Mouse (Mus musculus) cortical plate, adult 2 months (tissue): Measurements from ENCODE around the gene Serpinb1b. TPM values are rescaled to one million over a fixed set of nuclear protein-coding genes. Genes with fewer than 3 reads are reported as not detected.

Experiments
- H3K27ac ChIP-seq: fragments of 200-500 bp; 2 replicates; pipeline ENCODE4 v1.5.1; 2012; ENCODE audit warnings: low read length, control low read depth, inconsistent platforms; ENCODE audit not compliant: insufficient read depth
- H3K4me1 ChIP-seq: fragments of 200-500 bp; 2 replicates; pipeline ENCODE4 v1.6.1; 2011; ENCODE audit warnings: low read length; ENCODE audit not compliant: control insufficient read depth, insufficient read depth
- H3K4me3 ChIP-seq: fragments of 200-500 bp; 2 replicates; pipeline ENCODE4 v1.5.1; 2011; ENCODE audit warnings: mild to moderate bottlenecking, low read length, control low read depth; ENCODE audit not compliant: insufficient read depth
- CTCF ChIP-seq: fragments of 200-500 bp; IDR thresholded peaks from 2 replicates; pipeline ENCODE4 v1.5.1; 2011; ENCODE audit warnings: mild to moderate bottlenecking, control low read depth, low read length; ENCODE audit not compliant: insufficient read depth; ENCODE audit errors: extremely low read depth
- POLR2A ChIP-seq: fragments of 200-500 bp; IDR thresholded peaks from 2 replicates; pipeline ENCODE4 v1.6.1; 2011; ENCODE audit warnings: mild to moderate bottlenecking, low read length, control low read depth; ENCODE audit not compliant: insufficient read depth; ENCODE audit errors: extremely low read depth
- polyA plus RNA-seq: library from polyadenylated mRNA; depleted of rRNA; stranded (reverse); fragments of >200 nt; gene quantifications from 2 replicates; pipeline ENCODE4 v1.2.3, GENCODE M21; 2012; rRNA removed

Gene Serpinb1b
- polyA plus RNA-seq, 1 experiment: 0.96 TPM

DNA sequence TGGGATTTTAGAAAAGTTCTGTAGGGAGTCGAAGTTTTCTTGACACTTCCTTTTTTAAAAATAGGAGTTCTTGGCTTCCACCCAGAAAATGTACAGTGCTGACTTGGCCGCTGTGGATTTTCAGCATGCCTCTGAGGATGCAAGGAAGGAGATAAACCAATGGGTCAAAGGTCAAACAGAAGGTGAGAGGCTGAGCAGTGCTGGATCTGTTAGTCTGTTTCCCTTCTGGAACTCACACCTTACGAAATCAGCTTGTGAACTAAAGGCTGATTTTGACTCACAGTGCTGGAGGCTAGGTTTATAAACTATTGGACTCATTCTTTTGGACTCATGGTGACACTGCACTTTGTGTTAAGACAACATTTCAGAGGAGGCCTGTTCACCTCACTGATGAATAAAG lies 11.2 kb downstream of the Serpinb1b start:
- Histone ChIP-seq H3K27ac (no peak overlapping the region), H3K4me1 (peaks cover 7% of the 10 kb centered on the region), H3K4me3 (no peak overlapping the region)
- TF ChIP-seq CTCF (no peak), POLR2A (no peak)

DNA sequence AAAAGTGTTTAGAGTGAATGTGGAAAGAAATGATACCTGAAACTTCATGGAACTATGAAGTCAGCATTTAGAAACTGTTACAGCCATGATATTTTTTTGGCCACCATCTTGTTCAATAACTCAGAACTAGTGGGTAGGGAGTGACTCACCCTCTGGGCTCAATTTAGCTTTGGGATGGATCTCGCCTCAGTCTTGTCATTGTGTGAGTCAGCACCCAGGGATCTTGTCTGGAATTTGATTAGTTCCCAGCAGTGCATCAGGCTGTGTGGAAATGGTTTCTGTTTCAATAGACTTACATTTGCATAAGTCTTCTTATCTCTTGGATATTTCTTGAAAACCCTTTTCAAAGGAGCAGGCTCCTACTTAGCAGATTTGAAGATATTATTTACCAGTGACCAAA lies 12.2 kb downstream of the Serpinb1b start:
- TF ChIP-seq CTCF (no peak), POLR2A (no peak)
- Histone ChIP-seq H3K4me3 (no peak overlapping the region), H3K4me1 (peaks cover 4% of the 10 kb centered on the region), H3K27ac (no peak overlapping the region)

DNA sequence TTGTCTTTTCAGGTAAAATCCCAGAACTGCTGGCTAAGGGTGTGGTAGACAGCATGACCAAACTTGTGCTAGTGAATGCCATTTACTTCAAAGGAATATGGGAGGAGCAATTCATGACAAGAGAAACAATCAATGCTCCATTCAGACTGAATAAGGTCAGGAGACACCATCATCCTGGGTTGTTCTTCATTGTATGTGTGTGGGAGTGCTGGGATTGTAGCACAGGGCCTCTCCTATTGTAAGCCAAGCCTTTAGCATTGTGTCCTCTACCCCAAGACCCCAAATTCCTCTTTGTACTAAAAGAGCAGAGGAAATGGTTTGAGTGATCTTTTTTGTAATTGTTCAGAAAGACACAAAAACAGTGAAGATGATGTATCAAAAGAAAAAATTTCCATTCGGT lies 12.9 kb downstream of the Serpinb1b start:
- TF ChIP-seq CTCF (no peak), POLR2A (no peak)
- no peak overlapping the region for H3K4me3 ChIP-seq
- H3K4me1 ChIP-seq: 0 out of 2 replicates have a peak, but pooled peaks cover under 1% of the 10 kb centered on the region
- H3K27ac ChIP-seq: no peak overlapping the region

DNA sequence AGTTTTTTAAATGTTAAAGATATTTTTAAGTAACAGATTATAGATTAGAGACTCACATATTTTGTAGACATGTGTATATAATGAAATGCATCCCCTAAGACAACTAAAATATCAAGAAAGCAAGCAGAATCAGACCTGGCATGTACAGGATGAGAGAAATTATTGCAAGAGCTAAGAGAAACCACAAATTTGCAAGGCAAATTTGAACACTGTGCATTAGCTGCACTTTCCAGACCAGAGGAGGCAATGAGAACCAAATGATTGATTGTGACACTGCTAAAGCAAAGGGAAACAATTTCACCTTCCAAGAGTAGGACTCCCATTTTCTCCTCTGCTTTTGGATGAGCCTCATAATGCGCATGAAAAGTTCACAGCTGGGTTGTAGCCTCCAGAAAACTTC lies 17.2 kb downstream of the Serpinb1b start:
- H3K4me1 ChIP-seq: no peaks in the 10 kb centered on the region
- H3K27ac ChIP-seq: no peak overlapping the region
- H3K4me3 ChIP-seq: no peak overlapping the region
- TF ChIP-seq CTCF: no peak
- no peak for TF ChIP-seq POLR2A

DNA sequence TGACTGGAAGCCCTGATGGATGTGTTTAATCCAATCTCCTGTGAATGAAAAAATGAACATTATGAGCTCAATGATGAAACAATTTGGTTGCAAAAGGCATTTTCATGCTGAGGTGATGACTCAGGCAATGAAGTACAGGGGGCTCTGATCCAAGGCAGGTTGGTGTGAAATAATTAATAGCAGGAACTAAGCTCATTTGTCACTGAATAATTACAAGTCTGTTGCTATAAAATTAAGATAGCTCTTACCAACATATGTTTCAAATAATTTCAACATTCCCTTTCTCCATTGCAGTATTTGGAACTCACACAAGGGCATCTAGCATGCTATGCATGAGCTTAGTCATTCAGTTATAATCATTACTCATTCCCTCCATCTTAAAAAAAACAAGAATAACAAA lies 27.3 kb downstream of the Serpinb1b start:
- Histone ChIP-seq H3K27ac (no peak overlapping the region), H3K4me3 (no peak overlapping the region), H3K4me1 (no peaks in the 10 kb centered on the region)
- TF ChIP-seq CTCF: no peak
- no peak for TF ChIP-seq POLR2A

DNA sequence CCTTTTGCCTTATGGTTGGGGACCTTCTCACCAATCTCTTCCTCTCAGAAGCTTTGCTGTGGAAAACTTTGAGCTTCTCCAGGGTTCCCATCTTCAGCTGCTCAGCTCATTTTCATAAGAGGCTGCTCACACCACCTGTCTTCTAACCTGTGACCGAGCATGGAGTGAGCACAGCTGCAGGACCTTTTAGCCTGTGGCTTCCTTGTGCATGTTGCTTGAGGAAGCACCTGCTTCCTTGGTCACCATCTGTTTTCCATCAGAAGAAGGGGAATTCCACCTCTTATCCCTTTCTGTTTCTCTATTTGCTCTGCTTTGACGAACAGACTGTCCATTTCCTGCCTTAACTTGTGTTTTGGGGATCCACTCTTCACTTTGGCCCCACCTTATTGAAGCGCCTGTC lies 34.7 kb downstream of the Serpinb1b start:
- TF ChIP-seq POLR2A (no peak), CTCF (no peak)
- Histone ChIP-seq H3K4me3 (no peak overlapping the region), H3K27ac (no peak overlapping the region), H3K4me1 (no peaks in the 10 kb centered on the region)

DNA sequence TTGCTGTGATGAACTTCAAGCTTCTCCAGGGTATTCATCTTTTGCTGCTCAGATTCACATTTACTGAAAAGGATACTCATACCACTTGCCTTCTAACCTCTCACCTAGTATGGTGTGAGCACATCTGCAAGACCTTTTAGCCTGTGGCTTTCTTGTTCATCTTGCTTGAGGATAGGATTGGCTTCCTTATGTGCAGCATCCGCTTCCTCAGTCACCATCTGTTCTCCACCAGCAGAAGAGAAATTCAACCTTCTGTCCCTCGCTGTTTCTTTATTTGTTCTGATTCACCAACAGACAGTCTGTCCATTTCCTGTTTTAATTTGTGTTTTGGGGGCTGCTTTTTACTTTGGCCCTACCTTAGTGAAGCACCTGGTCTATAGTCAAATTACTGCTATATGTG lies 59.3 kb downstream of the Serpinb1b start:
- Histone ChIP-seq H3K4me1 (no peaks in the 10 kb centered on the region; the same call in 1 of the 2 replicates), H3K4me3 (no peak overlapping the region), H3K27ac (no peak overlapping the region)
- TF ChIP-seq POLR2A (no peak), CTCF (no peak)

DNA sequence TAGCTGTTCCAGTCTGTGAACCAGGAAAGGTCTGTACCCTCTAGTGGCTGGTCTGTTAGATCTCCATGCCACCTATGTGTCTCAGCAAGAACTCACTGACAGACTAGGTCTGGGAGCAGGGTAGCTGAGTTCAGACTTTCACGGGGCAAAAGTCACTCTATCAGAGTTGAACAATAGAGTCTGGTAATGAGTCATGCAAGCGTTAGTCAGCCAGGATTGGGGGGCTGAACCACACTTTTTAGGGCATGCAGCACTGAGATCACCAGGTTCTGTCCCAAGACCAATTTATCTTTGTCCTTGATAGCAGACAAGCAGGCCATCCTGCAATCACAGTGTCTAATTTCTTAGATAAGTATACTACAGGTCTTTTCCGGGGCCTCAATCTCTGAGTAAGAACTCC lies 63.1 kb downstream of the Serpinb1b start:
- no peak for TF ChIP-seq POLR2A
- no peak for TF ChIP-seq CTCF
- no peaks in the 10 kb centered on the region; the same call in 1 of the 2 replicates for H3K4me1 ChIP-seq
- H3K27ac ChIP-seq: no peak overlapping the region
- no peak overlapping the region for H3K4me3 ChIP-seq

Other genes starting within 250 kb of the Serpinb1b start
- gene Serpinb1a, start 227.4 kb upstream of the Serpinb1b start, polyA plus RNA-seq: 11.0 and 15.1 TPM in 2 replicates
- not detected in 2 replicates for gene Serpinb1c, start 180.4 kb upstream of the Serpinb1b start, polyA plus RNA-seq
- gene Serpinb6b, start 113.4 kb upstream of the Serpinb1b start, polyA plus RNA-seq: 1.9 and 2.1 TPM in 2 replicates
- 5.4 and 6.1 TPM in 2 replicates for gene Serpinb9, start 75.3 kb upstream of the Serpinb1b start, polyA plus RNA-seq
- 0.04 and 0.06 TPM in 2 replicates for gene Serpinb9b, start 51.2 kb upstream of the Serpinb1b start, polyA plus RNA-seq
- not detected in 2 replicates for gene Serpinb9c, start 81.2 kb downstream of the Serpinb1b start, polyA plus RNA-seq
- gene Serpinb9d, start 114.4 kb downstream of the Serpinb1b start, polyA plus RNA-seq: not detected in 2 replicates
- gene Serpinb9e, start 171.0 kb downstream of the Serpinb1b start, polyA plus RNA-seq: 0.04 TPM in 1 of 2 replicates, not detected in the other
- gene Serpinb9f, start 245.5 kb downstream of the Serpinb1b start, polyA plus RNA-seq: not detected in 2 replicates